Mouse (Mus musculus) embryonic facial prominence, embryonic 12.5 days (tissue): ENCODE results near the gene Fbxo3. TPM values are rescaled to one million over a fixed set of nuclear protein-coding genes. Genes with fewer than 3 reads are reported as not detected.
"Not testable (repeated sequence)": the region's sequence is repeated elsewhere in the genome, so short reads cannot be mapped to it uniquely, and the experiment has no call there.

Source experiments
- ATAC-seq: fragments of 200-750 bp; cut with Nextera tagmentation; 2 replicates; pipeline ENCODE4 v1.8.0; 2017; ENCODE audit not compliant: insufficient number of reproducible peaks, insufficient read depth, low FRiP score, low TSS enrichment
- H3K27ac ChIP-seq: fragments of 300-500 bp; sonication (generic); 2 replicates; pipeline ENCODE4 v1.5.1; 2016; ENCODE audit warnings: mild to moderate bottlenecking
- H3K27me3 ChIP-seq: fragments of 300-500 bp; sonication (generic); 2 replicates; pipeline ENCODE4 v1.6.1; 2016; ENCODE audit warnings: mild to moderate bottlenecking, moderate library complexity
- H3K36me3 ChIP-seq: fragments of 300-500 bp; sonication (generic); 2 replicates; pipeline ENCODE4 v1.6.1; 2016; ENCODE audit warnings: mild to moderate bottlenecking
- H3K4me1 ChIP-seq: fragments of 300-500 bp; sonication (generic); 2 replicates; pipeline ENCODE4 v1.6.1; 2016
- H3K4me2 ChIP-seq: fragments of 300-500 bp; sonication (generic); replicated peaks from 2 replicates; pipeline ENCODE4 v1.6.1; 2016; ENCODE audit warnings: mild to moderate bottlenecking, moderate library complexity
- H3K4me3 ChIP-seq: fragments of 300-500 bp; sonication (generic); 2 replicates; pipeline ENCODE4 v1.5.1; 2016; ENCODE audit warnings: mild to moderate bottlenecking
- H3K9ac ChIP-seq: fragments of 300-500 bp; sonication (generic); 2 replicates; pipeline ENCODE4 v1.6.1; 2016; ENCODE audit warnings: mild to moderate bottlenecking, moderate library complexity
- H3K9me3 ChIP-seq: fragments of 300-500 bp; sonication (generic); 2 replicates; pipeline ENCODE4 v1.6.1; 2016; ENCODE audit warnings: mild to moderate bottlenecking, moderate library complexity
- WGBS: fragments of 180-500 bp; shearing (Covaris S2); methylation state at CpG from one replicate; pipeline ENCODE4 v1.1.7; 2016; 5-methylcytosine and 5-hydroxymethylcytosine counted together
- polyA plus RNA-seq: library from polyadenylated mRNA; unstranded; fragments of >200 nt; fragmentation: Nextera tagmentation; extraction: Ambion mirVana; gene quantifications from 2 replicates; pipeline ENCODE4 v1.2.1, GENCODE M21; 2016

Fbxo3 gene
- polyA plus RNA-seq, 1 experiment from 2014 or later: 56.2 TPM

- Histone ChIP-seq H3K36me3 (peaks cover 23% of the 10 kb centered on the region; the same call in 1 of the 2 replicates), H3K27ac (no peak overlapping the region), H3K4me3 (no peak overlapping the region), H3K9ac (no peak overlapping the region), H3K4me2 (no peak overlapping the region), H3K4me1 (no peaks in the 10 kb centered on the region), H3K27me3 (no peaks in the 10 kb centered on the region), H3K9me3 (no peaks in the 10 kb centered on the region)
- 62% methylated on average over 2 of the region's 2 CpGs for whole genome bisulfite sequencing
- no peak for ATAC-seq
Observed at GRCm38 (mm10) chr2:104038236-104038635, 10.7 kb downstream of the Fbxo3 start.

- WGBS: 75% methylated on average over 5 of the region's 5 CpGs
- Histone ChIP-seq H3K9me3 (no peaks in the 10 kb centered on the region), H3K36me3 (peaks cover 17% of the 10 kb centered on the region; the same call in 1 of the 2 replicates), H3K4me3 (no peak overlapping the region), H3K27me3 (no peaks in the 10 kb centered on the region), H3K27ac (no peak overlapping the region), H3K4me1 (0 out of 2 replicates have a peak, but pooled peaks cover 4% of the 10 kb centered on the region), H3K4me2 (no peak overlapping the region), H3K9ac (no peak overlapping the region)
- no peak for ATAC-seq
Observed at GRCm38 (mm10) chr2:104041632-104042031, 14.1 kb downstream of the Fbxo3 start.

GRCm38 (mm10) chr2:104042766-104043165, 15.2 kb downstream of the Fbxo3 start:
- no peak overlapping the region for H3K4me2 ChIP-seq
- no peaks in the 10 kb centered on the region for H3K9me3 ChIP-seq
- no peak overlapping the region for H3K9ac ChIP-seq
- H3K27ac ChIP-seq: no peak overlapping the region
- no peak overlapping the region for H3K4me3 ChIP-seq
- H3K27me3 ChIP-seq: no peaks in the 10 kb centered on the region
- 93% methylated on average over 15 of the region's 15 CpGs for WGBS
- H3K36me3 ChIP-seq: peaks cover 13% of the 10 kb centered on the region; the same call in 1 of the 2 replicates
- H3K4me1 ChIP-seq: 0 out of 2 replicates have a peak, but pooled peaks cover 4% of the 10 kb centered on the region
- ATAC-seq: no peak

- 38% methylated on average over 5 of the region's 5 CpGs for WGBS
- H3K9ac ChIP-seq: no peak overlapping the region
- H3K27me3 ChIP-seq: no peaks in the 10 kb centered on the region
- peaks cover 19% of the 10 kb centered on the region; the same call in 1 of the 2 replicates for H3K36me3 ChIP-seq
- no peak overlapping the region for H3K4me3 ChIP-seq
- 0 out of 2 replicates have a peak overlapping the region, but pooled peaks have one; percentile 41 for H3K27ac ChIP-seq
- no peak overlapping the region for H3K4me2 ChIP-seq
- ATAC-seq: no peak
- H3K4me1 ChIP-seq: 0 out of 2 replicates have a peak, but pooled peaks cover 4% of the 10 kb centered on the region
- no peaks in the 10 kb centered on the region for H3K9me3 ChIP-seq
Observed at GRCm38 (mm10) chr2:104043624-104044478, 16.3 kb downstream of the Fbxo3 start.

GRCm38 (mm10) chr2:104044479-104045080, 17.1 kb downstream of the Fbxo3 start:
- ATAC-seq: no peak
- no peak overlapping the region for H3K27ac ChIP-seq

GRCm38 (mm10) chr2:104058381-104058780, 30.9 kb downstream of the Fbxo3 start:
- H3K4me3 ChIP-seq: no peak overlapping the region
- no peaks in the 10 kb centered on the region for H3K4me1 ChIP-seq
- H3K9me3 ChIP-seq: no peaks in the 10 kb centered on the region
- WGBS: 82% methylated on average over 1 of the region's 1 CpGs
- H3K27me3 ChIP-seq: no peaks in the 10 kb centered on the region
- no peak overlapping the region for H3K4me2 ChIP-seq
- no peak overlapping the region for H3K27ac ChIP-seq
- H3K36me3 ChIP-seq: peaks cover 18% of the 10 kb centered on the region
- no peak overlapping the region for H3K9ac ChIP-seq
- no peak for ATAC-seq

More at GRCm38 (mm10) chr2:104044479-104045080, 17.1 kb downstream of the Fbxo3 start:
- Histone ChIP-seq H3K27me3 (no peaks in the 10 kb centered on the region), H3K36me3 (peaks cover 14% of the 10 kb centered on the region; the same call in 1 of the 2 replicates), H3K9ac (no peak overlapping the region), H3K9me3 (no peaks in the 10 kb centered on the region), H3K4me3 (no peak overlapping the region), H3K4me1 (0 out of 2 replicates have a peak, but pooled peaks cover 4% of the 10 kb centered on the region), H3K4me2 (no peak overlapping the region)
- WGBS: 78% methylated on average over 1 of the region's 1 CpGs

- no peak overlapping the region for H3K9ac ChIP-seq
- no peak overlapping the region for H3K27ac ChIP-seq
- no peaks in the 10 kb centered on the region for H3K27me3 ChIP-seq
- H3K4me3 ChIP-seq: no peak overlapping the region
- WGBS: 91% methylated on average over 4 of the region's 4 CpGs
- ATAC-seq: no peak
- no peaks in the 10 kb centered on the region for H3K4me1 ChIP-seq
- no peak overlapping the region for H3K4me2 ChIP-seq
- H3K9me3 ChIP-seq: no peaks in the 10 kb centered on the region
- peaks cover 15% of the 10 kb centered on the region for H3K36me3 ChIP-seq
Observed at GRCm38 (mm10) chr2:104058954-104059353, 31.4 kb downstream of the Fbxo3 start.

- H3K27me3 ChIP-seq: no peaks in the 10 kb centered on the region
- H3K4me1 ChIP-seq: no peaks in the 10 kb centered on the region
- 71% methylated on average over 10 of the region's 10 CpGs for WGBS
- no peak overlapping the region for H3K4me3 ChIP-seq
- no peak overlapping the region for H3K9ac ChIP-seq
- H3K4me2 ChIP-seq: no peak overlapping the region
- H3K9me3 ChIP-seq: no peaks in the 10 kb centered on the region
- H3K27ac ChIP-seq: no peak overlapping the region
- ATAC-seq: no peak
- peaks cover 7% of the 10 kb centered on the region; the same call in 1 of the 2 replicates for H3K36me3 ChIP-seq
Observed at GRCm38 (mm10) chr2:104059786-104060185, 32.3 kb downstream of the Fbxo3 start.

GRCm38 (mm10) chr2:104060996-104061395, 33.5 kb downstream of the Fbxo3 start:
- Histone ChIP-seq H3K9ac (no peak overlapping the region), H3K27me3 (no peaks in the 10 kb centered on the region), H3K4me2 (no peak overlapping the region), H3K4me3 (no peak overlapping the region), H3K36me3 (no peaks in the 10 kb centered on the region), H3K27ac (no peak overlapping the region), H3K4me1 (no peaks in the 10 kb centered on the region), H3K9me3 (no peaks in the 10 kb centered on the region)
- no peak for ATAC-seq
- WGBS: 94% methylated on average over 6 of the region's 6 CpGs

GRCm38 (mm10) chr2:104062665-104063064, 35.1 kb downstream of the Fbxo3 start:
- H3K9ac ChIP-seq: no peak overlapping the region
- no peaks in the 10 kb centered on the region for H3K9me3 ChIP-seq
- ATAC-seq: no peak
- H3K4me1 ChIP-seq: no peaks in the 10 kb centered on the region
- H3K36me3 ChIP-seq: no peaks in the 10 kb centered on the region
- H3K27ac ChIP-seq: no peak overlapping the region
- no peak overlapping the region for H3K4me3 ChIP-seq
- H3K4me2 ChIP-seq: no peak overlapping the region
- no peaks in the 10 kb centered on the region for H3K27me3 ChIP-seq

- Histone ChIP-seq H3K9me3 (no peaks in the 10 kb centered on the region), H3K36me3 (no peaks in the 10 kb centered on the region), H3K4me2 (no peak overlapping the region), H3K27me3 (no peaks in the 10 kb centered on the region), H3K4me3 (no peak overlapping the region), H3K27ac (no peak overlapping the region), H3K4me1 (no peaks in the 10 kb centered on the region), H3K9ac (no peak overlapping the region)
- 77% methylated on average over 2 of the region's 2 CpGs for WGBS
- ATAC-seq: no peak
Observed at GRCm38 (mm10) chr2:104064152-104064551, 36.6 kb downstream of the Fbxo3 start.

- H3K4me2 ChIP-seq, H3K36me3 ChIP-seq, H3K4me1 ChIP-seq, H3K9ac ChIP-seq, H3K9me3 ChIP-seq, ATAC-seq, H3K27ac ChIP-seq, H3K4me3 ChIP-seq, H3K27me3 ChIP-seq: not testable (repeated sequence)
- WGBS: 83% methylated on average over 6 of the region's 6 CpGs
Observed at GRCm38 (mm10) chr2:104065526-104065925, 38.0 kb downstream of the Fbxo3 start, which contains the start of gene Gm10912. Gene Gm10912, plus strand, starts transcription at chr2:104065826.
